Mouse (Mus musculus): ENCODE data around the gene Ano9.

GRCm38 (mm10) chr7:141115874-141116273, 1.7 kb downstream of the Ano9 start:
- no peak for TF ChIP-seq CTCF (conservative IDR thresholded peaks at IDR 0.05; ENCODE audit: low read length)
- no peak for TF ChIP-seq NANOG (IDR thresholded peaks at IDR 0.05; ENCODE audit: borderline replicate concordance, low read length)
